ENCODE assay signal across 8 mouse cellular contexts in genomic region chr11:50364548-50364947, GRCm38 (mm10). TPM values are rescaled to one million over a fixed set of nuclear protein-coding genes. Genes with fewer than 3 reads are reported as not detected.
DNase-seq lines count a peak whose midpoint lies in the region; ATAC-seq lines count a peak whose summit lies in the region.

No protein-coding gene starts in this region.

- peaks cover 7% of the 10 kb centered on the region for H3K27me3 ChIP-seq in heart, embryonic 11.5 days (ENCODE audit: control insufficient read depth, insufficient read depth, low read length)
- no peaks in the 10 kb centered on the region for H3K27me3 ChIP-seq in forebrain, embryonic 14.5 days (replicated peaks; ENCODE audit: control insufficient read depth, insufficient read depth, low read length)
- peaks cover 7% of the 10 kb centered on the region for H3K27me3 ChIP-seq in hindbrain, embryonic 12.5 days

- H3K9me3 ChIP-seq in heart, embryonic 11.5 days (replicated peaks; ENCODE audit: control insufficient read depth, low read length), result no peaks in the 10 kb centered on the region
- H3K9me3 ChIP-seq in forebrain, embryonic 14.5 days (replicated peaks; ENCODE audit: control insufficient read depth, low read length), result no peaks in the 10 kb centered on the region
- no peaks in the 10 kb centered on the region for H3K9me3 ChIP-seq in hindbrain, embryonic 12.5 days (replicated peaks)

- no peaks in the 10 kb centered on the region for H3K4me1 ChIP-seq in heart, embryonic 11.5 days (ENCODE audit: control insufficient read depth, insufficient read depth, low read length)
- no peaks in the 10 kb centered on the region for H3K4me1 ChIP-seq in forebrain, embryonic 14.5 days (ENCODE audit: control insufficient read depth, insufficient read depth, low read length)
- no peaks in the 10 kb centered on the region for H3K4me1 ChIP-seq in hindbrain, embryonic 12.5 days

- H3K4me3 ChIP-seq in heart, embryonic 11.5 days (ENCODE audit: low read depth, low read length), result no peak overlapping the region
- H3K4me3 ChIP-seq in forebrain, embryonic 14.5 days (ENCODE audit: low read depth, low read length), result no peak overlapping the region
- no peak overlapping the region for H3K4me3 ChIP-seq in hindbrain, embryonic 12.5 days

- no peak overlapping the region for H3K4me2 ChIP-seq in heart, embryonic 11.5 days
- H3K4me2 ChIP-seq in forebrain, embryonic 14.5 days (ENCODE audit: low read length), result no peak overlapping the region
- H3K4me2 ChIP-seq in hindbrain, embryonic 12.5 days (replicated peaks), result no peak overlapping the region

- no peak overlapping the region for H3K9ac ChIP-seq in heart, embryonic 11.5 days (ENCODE audit: low read depth, low read length)
- no peak overlapping the region for H3K9ac ChIP-seq in forebrain, embryonic 14.5 days (ENCODE audit: low read length)
- no peak overlapping the region for H3K9ac ChIP-seq in hindbrain, embryonic 12.5 days

- peak; percentile 92 for DNase-seq in heart, adult 11 months
- DNase-seq in cerebellum, adult 11-12 months, result peak; percentile 66
- peak; percentile 90 for DNase-seq in forebrain, embryonic 14.5 days (ENCODE audit: low spot score)
- peak; percentile 72 for DNase-seq in layer of hippocampus, adult 9-11 months
- peak; percentile 64 for DNase-seq in right cerebral cortex, postnatal 25 days

- no peaks in the 10 kb centered on the region for H3K36me3 ChIP-seq in heart, embryonic 11.5 days (ENCODE audit: control insufficient read depth, insufficient read depth, low read length)
- H3K36me3 ChIP-seq in forebrain, embryonic 14.5 days (ENCODE audit: control insufficient read depth, insufficient read depth, low read length), result no peaks in the 10 kb centered on the region
- no peaks in the 10 kb centered on the region for H3K36me3 ChIP-seq in hindbrain, embryonic 12.5 days

- ATAC-seq in heart, embryonic 11.5 days (replicated peaks; ENCODE audit: insufficient number of reproducible peaks, low FRiP score, low TSS enrichment), result no peak
- peak; percentile 83 for ATAC-seq in forebrain, embryonic 14.5 days
- ATAC-seq in hindbrain, embryonic 12.5 days (ENCODE audit: low FRiP score), result 0 out of 2 replicates have a peak, but pooled peaks have one; percentile 66
- ATAC-seq in megakaryocyte, adult 5-6 weeks (ENCODE audit: poor library complexity, severe bottlenecking), result peak; percentile 75

- WGBS in heart, embryonic 11.5 days (ENCODE audit: insufficient replicate concordance), result 9% methylated on average over 4 of the region's 4 CpGs
- WGBS in forebrain, embryonic 14.5 days, result 7% methylated on average over 4 of the region's 4 CpGs
- WGBS in hindbrain, embryonic 12.5 days, result 16% methylated on average over 4 of the region's 4 CpGs

- H3K27ac ChIP-seq in heart, embryonic 11.5 days (ENCODE audit: low read depth, low read length), result no peak overlapping the region
- no peak overlapping the region for H3K27ac ChIP-seq in forebrain, embryonic 14.5 days (ENCODE audit: low read depth, low read length)
- H3K27ac ChIP-seq in hindbrain, embryonic 12.5 days, result no peak overlapping the region

RNA-seq across cellular contexts. Expression of gene Cby3, which starts 10.3 kb away (rescaled TPM):
- not detected in 2 replicates for polyA plus RNA-seq in heart, embryonic 11.5 days (2014; fragmentation: Nextera tagmentation; extraction: Ambion mirVana)
- polyA plus RNA-seq in forebrain, embryonic 14.5 days (2014; fragmentation: Nextera tagmentation; extraction: Ambion mirVana), result 0.86 and 0.88 TPM in 2 replicates
- 0.65 TPM in 1 of 2 replicates, not detected in the other for polyA plus RNA-seq in hindbrain, embryonic 12.5 days (2016; fragmentation: Nextera tagmentation; extraction: Ambion mirVana)
- total RNA-seq in megakaryocyte, adult 5-6 weeks (2015), result not detected in 2 replicates
- not detected in 2 replicates for total RNA-seq in megakaryocyte, adult 5-6 weeks (2017)

RNA-seq across cellular contexts. Expression of gene Hnrnph1, which starts 12.2 kb away (rescaled TPM):
- polyA plus RNA-seq in heart, embryonic 11.5 days (2014; fragmentation: Nextera tagmentation; extraction: Ambion mirVana), result 320 and 342 TPM in 2 replicates
- polyA plus RNA-seq in forebrain, embryonic 14.5 days (2014; fragmentation: Nextera tagmentation; extraction: Ambion mirVana), result 598 and 623 TPM in 2 replicates
- polyA plus RNA-seq in hindbrain, embryonic 12.5 days (2016; fragmentation: Nextera tagmentation; extraction: Ambion mirVana), result 623 and 641 TPM in 2 replicates
- total RNA-seq in megakaryocyte, adult 5-6 weeks (2015), result 400 and 438 TPM in 2 replicates
- total RNA-seq in megakaryocyte, adult 5-6 weeks (2017), result 436 and 510 TPM in 2 replicates

RNA-seq across cellular contexts. Expression of gene Canx, which starts 39.1 kb away (rescaled TPM):
- polyA plus RNA-seq in heart, embryonic 11.5 days (2014; fragmentation: Nextera tagmentation; extraction: Ambion mirVana), result 221 and 236 TPM in 2 replicates
- 190 and 210 TPM in 2 replicates for polyA plus RNA-seq in forebrain, embryonic 14.5 days (2014; fragmentation: Nextera tagmentation; extraction: Ambion mirVana)
- polyA plus RNA-seq in hindbrain, embryonic 12.5 days (2016; fragmentation: Nextera tagmentation; extraction: Ambion mirVana), result 308 and 311 TPM in 2 replicates
- 242 and 264 TPM in 2 replicates for total RNA-seq in megakaryocyte, adult 5-6 weeks (2015)
- total RNA-seq in megakaryocyte, adult 5-6 weeks (2017), result 684 and 685 TPM in 2 replicates
